7 mouse cellular contexts compared by ENCODE assay signal in genomic region chr1:33631002-33631618, GRCm38 (mm10). TPM values are rescaled to one million over a fixed set of nuclear protein-coding genes. Genes with fewer than 3 reads are reported as not detected.
DNase-seq lines count a peak whose midpoint lies in the region; ATAC-seq and TF ChIP-seq lines count a peak whose summit lies in the region.
"Not testable (repeated sequence)": the region's sequence is repeated elsewhere in the genome, so short reads cannot be mapped to it uniquely, and the experiment has no call there.

No protein-coding gene starts in this region.

- peaks cover 12% of the 10 kb centered on the region for H3K36me3 ChIP-seq in liver, embryonic 11.5 days (ENCODE audit: control insufficient read depth, insufficient read depth, low read length)
- peaks cover 63% of the 10 kb centered on the region for H3K36me3 ChIP-seq in liver, embryonic 13.5 days
- H3K36me3 ChIP-seq in liver, embryonic 15.5 days (replicated peaks): peaks cover 67% of the 10 kb centered on the region
- H3K36me3 ChIP-seq in liver, postnatal 0 days (replicated peaks; ENCODE audit: insufficient read depth, low read length): peaks cover 30% of the 10 kb centered on the region

- H3K27ac ChIP-seq in bone marrow, adult 2 months (ENCODE audit: control insufficient read depth, insufficient read depth, low read depth, low read length, poor library complexity): peak overlapping the region; percentile 2; the same call in 1 of the 2 replicates
- peak overlapping the region; percentile 95 for H3K27ac ChIP-seq in liver, embryonic 11.5 days (ENCODE audit: low read depth, low read length)
- H3K27ac ChIP-seq in liver, embryonic 13.5 days: peak overlapping the region; percentile 100
- H3K27ac ChIP-seq in liver, embryonic 15.5 days (replicated peaks): peak overlapping the region; percentile 99
- H3K27ac ChIP-seq in liver, postnatal 0 days (ENCODE audit: low read depth): peak overlapping the region; percentile 88

- TF ChIP-seq POLR2A in bone marrow, adult 2 months (IDR thresholded peaks at IDR 0.05; ENCODE audit: borderline replicate concordance, control insufficient read depth, low read depth, low read length): not testable (repeated sequence)

- H3K9me3 ChIP-seq in liver, embryonic 11.5 days (ENCODE audit: control insufficient read depth, low read length); liver, embryonic 13.5 days (replicated peaks); liver, embryonic 15.5 days (replicated peaks); liver, postnatal 0 days (ENCODE audit: low read length): not testable (repeated sequence)

- peak; percentile 85 for TF ChIP-seq EP300 in liver, postnatal 0 days (IDR thresholded peaks at IDR 0.05; ENCODE audit: low read depth)

- DNase-seq in liver, embryonic 11.5 days (ENCODE audit: low spot score); liver, postnatal 0 days: not testable (repeated sequence)
- DNase-seq in liver, embryonic 13.5 days: peak; percentile 45

- H3K4me3 ChIP-seq in bone marrow, adult 2 months (replicated peaks; ENCODE audit: control insufficient read depth, low read depth, low read length); liver, embryonic 11.5 days (ENCODE audit: low read depth, low read length); liver, embryonic 13.5 days (replicated peaks); liver, embryonic 15.5 days (replicated peaks); liver, postnatal 0 days (ENCODE audit: low read depth, low read length): not testable (repeated sequence)

- 79% methylated on average over 1 of the region's 1 CpGs for WGBS in bone marrow, adult 2 months
- 67% methylated on average over 1 of the region's 1 CpGs for WGBS in liver, embryonic 11.5 days
- 43% methylated on average over 1 of the region's 1 CpGs for whole genome bisulfite sequencing in liver, embryonic 13.5 days (ENCODE audit: insufficient replicate concordance)
- 50% methylated on average over 1 of the region's 1 CpGs for WGBS in liver, embryonic 15.5 days (ENCODE audit: insufficient replicate concordance)
- 66% methylated on average over 1 of the region's 1 CpGs for WGBS in liver, postnatal 0 days (ENCODE audit: insufficient replicate concordance)

- H3K27me3 ChIP-seq in liver, embryonic 11.5 days (replicated peaks; ENCODE audit: control insufficient read depth, insufficient read depth, low read length); liver, embryonic 13.5 days; liver, embryonic 15.5 days; liver, postnatal 0 days (ENCODE audit: insufficient read depth, low read length): not testable (repeated sequence)

- ATAC-seq in erythroid progenitor cell, adult 5-6 weeks (replicated peaks; ENCODE audit: low FRiP score, poor library complexity, severe bottlenecking): peak; percentile 82
- ATAC-seq in liver, embryonic 11.5 days (replicated peaks; ENCODE audit: low FRiP score): not testable (repeated sequence)
- ATAC-seq in liver, embryonic 13.5 days (ENCODE audit: low read depth): peak; percentile 54
- ATAC-seq in liver, embryonic 15.5 days (ENCODE audit: insufficient read depth): 0 out of 2 replicates have a peak, but pooled peaks have one; percentile 27
- ATAC-seq in liver, postnatal 0 days: 0 out of 2 replicates have a peak, but pooled peaks have one; percentile 29
- peak; percentile 75 for ATAC-seq in megakaryocyte-erythroid progenitor cell, adult 5-6 weeks (replicated peaks; ENCODE audit: low FRiP score, low TSS enrichment, poor library complexity, severe bottlenecking)

- TF ChIP-seq CTCF in bone marrow, adult 2 months (IDR thresholded peaks at IDR 0.05; ENCODE audit: control insufficient read depth, insufficient read depth, low read length); liver, postnatal 0 days (IDR thresholded peaks at IDR 0.05; ENCODE audit: low read depth): not testable (repeated sequence)

- not testable (repeated sequence) for H3K4me2 ChIP-seq in liver, embryonic 11.5 days; liver, embryonic 13.5 days; liver, embryonic 15.5 days; liver, postnatal 0 days (ENCODE audit: low read depth, low read length)

- not testable (repeated sequence) for H3K4me1 ChIP-seq in bone marrow, adult 2 months (ENCODE audit: control insufficient read depth, insufficient read depth, low read length); liver, postnatal 0 days (ENCODE audit: insufficient read depth)
- H3K4me1 ChIP-seq in liver, embryonic 11.5 days (replicated peaks; ENCODE audit: control insufficient read depth, insufficient read depth, low read length): peaks cover 12% of the 10 kb centered on the region
- H3K4me1 ChIP-seq in liver, embryonic 13.5 days (replicated peaks): peaks cover 76% of the 10 kb centered on the region
- H3K4me1 ChIP-seq in liver, embryonic 15.5 days (replicated peaks): peaks cover 73% of the 10 kb centered on the region

- H3K9ac ChIP-seq in liver, embryonic 11.5 days (ENCODE audit: low read depth, low read length); liver, embryonic 15.5 days; liver, postnatal 0 days (replicated peaks): not testable (repeated sequence)
- peak overlapping the region; percentile 56; the same call in 1 of the 2 replicates for H3K9ac ChIP-seq in liver, embryonic 13.5 days

RNA-seq across cellular contexts. Expression of gene Prim2, which starts 38.5 kb away (rescaled TPM):
- polyA plus RNA-seq in bone marrow, adult 2 months (2011; ENCODE audit: insufficient read depth, insufficient read length, low replicate concordance, missing spikeins): 29.2 and 40.0 TPM in 2 replicates
- total RNA-seq in erythroid progenitor cell, adult 5-6 weeks (2015; ENCODE audit: low replicate concordance): 62.5 and 83.6 TPM in 2 replicates
- 84.2 and 84.9 TPM in 2 replicates for total RNA-seq in erythroid progenitor cell, adult 5-6 weeks (2017; ENCODE audit: low replicate concordance)
- 62.7 and 65.4 TPM in 2 replicates for polyA plus RNA-seq in liver, embryonic 11.5 days (2014; fragmentation: Nextera tagmentation; extraction: Ambion mirVana)
- polyA plus RNA-seq in liver, embryonic 13.5 days (2015; fragmentation: Nextera tagmentation; extraction: Ambion mirVana): 43.2 and 49.5 TPM in 2 replicates
- 33.4 and 34.4 TPM in 2 replicates for polyA plus RNA-seq in liver, embryonic 15.5 days (2015; fragmentation: Nextera tagmentation; extraction: Ambion mirVana)
- polyA plus RNA-seq in liver, postnatal 0 days (2015; fragmentation: Nextera tagmentation; extraction: Ambion mirVana): 14.1 and 15.7 TPM in 2 replicates
- 88.7 and 102 TPM in 2 replicates for total RNA-seq in megakaryocyte-erythroid progenitor cell, adult 5-6 weeks (2014; fragmentation: Nextera tagmentation)
- 94.2 and 137 TPM in 2 replicates for total RNA-seq in megakaryocyte-erythroid progenitor cell, adult 5-6 weeks (2017)

Comparison
In these comparisons a context has a peak if more than half of its experiments do, and no peak if none do; other contexts are left out.
1. H3K27ac ChIP-seq: peak in every context shown above with its lines; median percentile 100 in liver, embryonic 13.5 days; 99 in liver, embryonic 15.5 days; 95 in liver, embryonic 11.5 days; 88 in liver, postnatal 0 days; 2 in bone marrow, adult 2 months.